Mouse (Mus musculus) cerebellum, adult 11-12 months (tissue): ENCODE measurements at regions not wholly inside any gene's neighbourhood (a gene's known extent, or its start where the extent isn't known, plus 50 kb on each side); places are given as distances from the start of the nearest gene placed in this dataset.

Experiments used
- DNase-seq: peaks from one replicate; pipeline ENCODE4 v3.0.0; 2022

DNA sequence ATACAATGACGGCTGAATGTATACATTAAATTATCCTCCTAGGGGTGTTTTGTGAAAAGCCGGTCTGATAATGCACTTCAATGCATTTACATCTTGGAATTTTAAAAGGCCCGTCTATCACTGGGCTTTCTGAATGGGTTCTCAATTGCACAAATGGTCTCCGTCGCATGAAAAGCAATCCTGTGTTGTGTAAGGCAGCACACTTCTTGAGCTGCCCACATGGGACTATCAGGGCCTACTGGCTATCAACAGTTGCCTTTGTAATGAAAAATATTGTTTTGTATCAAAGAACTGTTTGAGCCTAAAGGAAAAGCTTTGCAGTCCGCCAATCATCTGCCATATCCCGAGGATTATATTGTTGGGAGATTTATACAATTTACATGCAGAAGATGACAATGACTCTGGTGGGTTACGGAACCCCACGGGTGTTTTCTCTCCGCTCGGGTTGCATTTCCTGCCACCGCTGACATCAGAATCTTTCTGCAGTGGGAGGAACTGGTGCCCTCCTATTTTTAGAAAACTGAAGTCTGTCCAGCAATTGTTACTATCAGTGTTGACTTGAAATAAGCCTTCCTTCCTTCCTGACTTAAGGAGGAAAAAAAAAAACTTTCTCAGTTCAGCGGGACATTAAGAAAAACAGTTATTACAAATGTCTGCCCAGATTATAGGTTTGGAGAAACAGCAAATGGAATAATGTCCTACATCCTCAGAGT, 118.7 kb downstream of the Tmem26 start:
- DNase-seq = no peak

DNA sequence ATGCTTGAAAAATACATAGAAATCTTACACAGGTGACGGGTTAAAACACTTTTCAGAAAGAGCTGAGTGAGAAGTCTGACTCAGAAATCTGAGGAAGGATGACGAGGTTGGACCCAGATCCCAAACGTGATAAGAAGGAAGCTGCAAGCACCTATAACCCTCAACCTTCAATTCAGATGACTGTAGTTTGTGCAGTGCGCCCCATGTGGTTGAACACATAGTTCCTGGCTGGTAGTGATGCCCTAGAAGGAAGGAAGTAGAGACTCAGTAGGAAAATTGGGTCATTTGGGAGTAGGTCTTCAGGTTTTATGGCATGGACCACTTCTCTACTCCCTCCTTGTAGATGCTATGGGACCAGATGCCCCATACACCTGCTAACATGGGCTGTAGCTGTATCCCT, 120.6 kb downstream of the Tmem26 start:
- DNase-seq = no peak

DNA sequence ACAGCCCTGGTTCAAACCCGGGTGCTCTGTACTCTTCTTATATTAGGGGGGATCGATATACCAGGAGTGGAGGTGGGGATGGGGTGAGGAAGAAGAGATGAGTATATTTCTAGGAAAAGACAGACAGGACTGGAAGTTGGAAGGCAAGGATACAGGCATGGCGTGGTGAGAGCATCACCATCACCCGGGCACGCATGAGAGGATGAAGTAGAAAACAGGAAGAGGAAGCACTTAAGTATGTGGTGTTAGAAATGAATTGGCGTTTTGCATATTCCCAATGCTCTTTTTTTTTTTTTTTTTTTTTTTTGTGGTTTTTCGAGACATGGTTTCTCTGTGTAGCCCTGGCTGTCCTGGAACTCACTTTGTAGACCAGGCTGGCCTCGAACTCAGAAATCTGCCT, 121.2 kb downstream of the Tmem26 start:
- DNase-seq = no peak

DNA sequence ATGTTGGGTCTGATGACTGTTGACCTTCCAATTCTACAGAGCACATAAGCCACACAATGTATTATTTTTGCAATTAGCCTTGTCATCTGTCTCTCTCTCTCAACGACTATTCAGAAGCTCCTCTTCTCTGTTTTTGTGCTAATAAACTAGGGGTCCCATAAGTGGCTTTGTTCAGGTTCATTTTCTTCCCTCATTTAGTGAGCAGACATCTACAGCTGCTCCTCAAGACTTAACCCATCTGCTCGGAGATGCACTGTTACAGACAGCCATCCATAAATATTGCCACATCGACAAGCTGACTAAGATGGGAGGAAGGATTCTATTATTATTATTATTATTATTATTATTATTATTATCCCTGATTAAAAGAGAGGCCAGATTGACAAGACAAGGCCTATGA, 127.7 kb downstream of the Tmem26 start:
- DNase-seq = no peak

DNA sequence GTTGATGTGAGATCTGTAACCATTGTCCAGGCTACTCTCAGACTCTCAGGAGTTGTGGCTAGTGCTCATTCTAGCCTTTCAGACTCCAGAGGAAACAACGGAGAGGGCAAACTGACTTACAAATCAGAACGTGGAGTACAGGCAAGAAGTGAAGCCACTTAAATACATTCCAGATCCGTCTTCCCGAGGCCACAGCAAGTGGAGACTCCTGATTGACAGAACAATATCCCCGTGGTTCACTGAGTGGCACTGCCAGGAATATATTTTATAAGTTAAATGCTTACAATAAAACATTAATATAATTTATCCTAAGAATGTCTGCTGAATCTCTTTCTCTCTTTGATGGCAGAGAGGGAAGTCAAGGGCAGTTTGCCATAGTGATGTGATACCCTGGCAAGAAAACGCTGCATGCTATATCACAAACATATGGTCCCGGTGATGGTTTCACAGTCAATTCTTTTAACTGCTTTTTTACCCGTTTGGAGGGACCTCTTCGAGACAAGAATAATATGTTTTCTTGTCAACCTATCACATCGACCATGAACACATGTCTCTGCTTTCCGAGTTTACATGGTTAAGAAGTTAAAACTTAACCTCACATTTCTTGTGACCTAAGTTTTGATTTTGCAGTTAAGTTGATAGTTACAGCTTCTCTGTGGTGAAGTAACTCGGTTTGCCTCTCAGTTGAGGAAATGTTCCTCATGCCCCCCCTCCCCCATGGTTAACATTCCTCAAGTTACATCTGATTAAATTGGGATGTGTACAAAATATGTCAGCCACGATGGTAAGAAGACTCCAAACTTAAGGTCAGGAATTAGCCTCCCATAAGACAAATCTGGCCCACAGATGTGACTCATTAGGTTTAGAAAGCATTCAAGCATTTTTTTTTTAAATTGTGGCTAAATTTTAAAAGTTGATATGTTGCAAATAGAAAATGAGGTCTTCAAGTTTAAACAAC, 132.8 kb downstream of the Tmem26 start:
- DNase-seq = no peak

DNA sequence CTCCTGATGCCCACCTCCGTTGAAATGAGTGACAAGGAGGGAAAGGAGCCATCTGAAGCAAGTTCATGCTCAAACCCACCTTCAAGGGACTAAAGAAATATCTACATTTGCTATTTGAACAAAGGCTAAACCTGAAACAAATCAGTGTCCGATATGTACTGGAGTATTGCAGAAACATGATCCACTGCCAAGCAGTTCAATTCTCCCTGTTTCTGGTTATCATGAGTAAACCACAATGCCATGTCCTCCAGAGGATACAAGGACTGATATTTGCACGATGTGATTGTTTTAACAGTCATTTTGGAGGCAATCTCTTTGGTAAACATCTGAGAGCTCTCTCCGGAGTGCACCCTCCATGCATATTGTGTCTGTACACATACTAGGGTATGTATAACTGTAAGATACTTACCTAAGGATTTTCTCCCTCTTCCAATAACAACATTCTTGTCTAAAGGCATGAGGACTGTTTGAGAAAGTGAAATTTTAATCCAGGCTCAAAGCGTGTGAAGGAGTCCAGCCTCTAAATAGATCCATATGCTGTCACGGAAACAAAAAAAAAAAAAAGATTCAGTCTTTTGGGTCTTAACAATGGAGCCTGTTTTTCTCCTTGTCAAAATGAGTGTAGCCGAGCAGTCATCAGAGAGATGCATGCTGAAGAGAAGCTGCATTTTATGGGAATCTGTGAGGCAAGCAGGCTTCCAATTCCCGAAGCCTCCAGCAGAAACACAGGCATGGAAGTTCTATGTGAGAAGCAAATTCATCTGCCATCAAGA, 141.3 kb downstream of the Tmem26 start:
- no peak for DNase-seq

DNA sequence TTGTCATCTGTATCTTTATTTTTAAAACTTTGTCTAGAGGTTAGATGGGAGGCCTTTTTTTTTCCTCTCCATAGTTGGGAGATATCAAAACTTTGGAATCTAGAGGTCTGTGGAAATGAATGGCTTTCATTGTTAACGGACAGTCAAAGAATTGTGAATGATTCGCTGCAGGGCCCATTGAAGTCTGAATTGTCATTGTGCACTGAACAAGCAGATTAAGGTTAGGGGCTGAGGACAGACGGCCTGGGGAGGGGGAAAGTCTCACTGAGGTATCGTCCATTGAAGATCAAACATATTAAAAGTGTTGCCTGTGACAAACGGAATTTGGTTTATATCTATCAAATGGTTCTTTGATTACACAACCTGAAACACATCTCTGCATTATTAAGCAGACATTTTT, 142.3 kb downstream of the Tmem26 start:
- no peak for DNase-seq

DNA sequence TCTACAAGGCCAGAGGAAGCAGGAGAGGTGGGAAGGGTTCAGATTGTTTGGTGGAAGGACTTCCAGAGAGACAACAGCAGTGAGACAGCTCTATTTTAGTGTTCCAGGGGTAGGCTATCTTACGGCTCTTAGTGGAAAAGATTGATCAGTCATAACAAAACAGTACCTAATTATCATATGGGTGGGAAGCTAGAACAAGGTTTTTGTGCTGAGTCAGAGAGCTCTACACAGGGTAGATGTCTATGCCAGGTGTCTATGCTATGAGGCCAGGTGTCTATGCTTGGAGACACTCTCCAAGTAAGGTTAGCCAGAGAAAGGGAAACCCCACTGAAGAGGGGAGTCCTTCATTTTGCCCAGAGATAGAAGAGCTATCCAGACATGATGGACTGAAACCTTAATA, 143.9 kb downstream of the Tmem26 start:
- DNase-seq = no peak

DNA sequence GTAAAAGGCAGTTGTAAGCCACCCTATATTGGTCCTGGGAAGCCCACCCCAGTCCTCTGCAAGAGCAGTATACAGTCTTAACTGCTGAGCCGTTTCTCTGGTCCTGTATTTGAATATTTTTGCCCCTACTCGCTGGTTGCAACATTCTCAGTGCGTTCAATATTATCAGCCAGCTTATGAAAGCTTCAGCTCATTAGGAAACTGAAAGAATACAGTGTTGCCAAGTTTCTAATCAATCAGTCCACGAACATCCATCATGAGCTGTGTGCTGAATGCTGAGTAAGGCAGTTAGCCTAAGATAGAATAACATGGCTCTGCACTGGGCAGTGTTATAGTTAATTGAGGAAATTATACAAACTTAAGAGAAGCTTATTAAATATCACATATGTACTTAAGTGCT, 148.7 kb downstream of the Tmem26 start:
- DNase-seq = no peak

DNA sequence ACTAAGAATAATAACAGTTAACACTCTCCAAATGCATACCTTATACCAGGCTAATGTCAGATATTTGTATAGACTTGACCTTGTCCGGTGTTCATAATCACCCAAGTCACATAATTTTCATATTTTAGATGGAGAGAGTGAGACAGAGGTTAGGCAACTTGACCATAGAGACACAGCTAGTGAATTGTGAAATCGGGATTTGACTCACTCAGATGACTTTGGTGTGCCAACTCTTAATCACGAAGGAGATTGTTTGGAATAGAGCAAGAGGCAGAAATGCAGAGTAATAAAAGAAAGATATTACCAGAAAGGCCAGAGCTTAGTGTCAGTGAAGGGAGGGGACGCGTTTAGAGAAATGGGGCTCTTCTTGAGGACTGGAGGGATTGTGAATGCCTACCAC, 152.2 kb downstream of the Tmem26 start:
- DNase-seq = no peak

DNA sequence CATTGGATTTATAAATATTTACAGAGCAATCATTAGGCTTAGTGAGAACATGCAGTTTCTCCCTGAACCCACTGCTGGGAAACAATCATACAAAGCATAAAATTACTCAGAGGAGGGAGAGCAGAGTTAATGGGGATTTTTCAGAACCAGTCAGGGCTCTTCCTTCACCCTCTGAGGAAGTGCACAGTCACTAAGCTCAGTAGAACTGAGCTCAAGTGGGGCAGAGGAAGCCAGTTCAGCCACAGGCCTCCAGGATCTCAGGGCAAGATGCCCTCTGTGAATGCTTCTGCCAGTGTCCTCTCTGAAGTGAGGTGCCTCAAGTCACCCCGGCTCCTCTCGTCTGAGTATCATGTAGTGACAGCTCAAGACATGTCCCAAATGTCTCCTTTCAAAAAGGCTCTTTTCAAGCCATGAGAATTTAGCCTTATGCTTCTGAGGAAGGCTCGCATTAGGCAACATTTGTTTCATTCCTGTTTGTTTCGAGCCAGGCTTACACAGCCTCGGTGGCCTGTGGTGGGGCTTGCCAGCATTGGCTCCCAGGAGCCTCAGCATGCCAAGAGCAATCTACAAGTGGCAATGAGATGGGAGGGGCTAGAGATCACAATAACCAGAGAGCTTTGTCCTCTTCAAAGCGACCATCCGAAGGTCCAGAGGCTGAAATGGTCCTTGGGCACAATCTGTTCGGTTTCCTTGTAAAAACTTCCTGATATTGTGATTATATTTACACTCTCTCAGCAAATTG, 169.8 kb downstream of the Tmem26 start:
- DNase-seq = no peak

DNA sequence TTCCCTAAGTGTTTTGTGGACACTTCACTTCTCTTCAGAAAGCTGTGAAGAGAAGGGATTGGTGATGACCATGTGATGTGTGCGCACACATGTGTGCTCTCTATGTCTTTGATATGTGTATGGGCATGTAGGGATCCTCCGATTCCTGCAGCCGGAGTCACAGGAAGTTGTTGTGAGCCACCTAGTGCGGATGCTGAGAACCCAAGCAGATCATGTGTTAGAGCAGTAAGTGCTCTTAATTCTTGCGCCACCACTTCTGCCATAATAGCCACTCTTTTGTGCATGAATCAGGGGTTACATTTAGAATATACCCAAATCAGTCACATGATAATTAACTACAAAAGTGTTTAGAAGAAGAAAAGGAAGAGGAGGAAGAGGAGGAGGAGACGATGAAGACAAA, 170.7 kb downstream of the Tmem26 start:
- no peak for DNase-seq

DNA sequence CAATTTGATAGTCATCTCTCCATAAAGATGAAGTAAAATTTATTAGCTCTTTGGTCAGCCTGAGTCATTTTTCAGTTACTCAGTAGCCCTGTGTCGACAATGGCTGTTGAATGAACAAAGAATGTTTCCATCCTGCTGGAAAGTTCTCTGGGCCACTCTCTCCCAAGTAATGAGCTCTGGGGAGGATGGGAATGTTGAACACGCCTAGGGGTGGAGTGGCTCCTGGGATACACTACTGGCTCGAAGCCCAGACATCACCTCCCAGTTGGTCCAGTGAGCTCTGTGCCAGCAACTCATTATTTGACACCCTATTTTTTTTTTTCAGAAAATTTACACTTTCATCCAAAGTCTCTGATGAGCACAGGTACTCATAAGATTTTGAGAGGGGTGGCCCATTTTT, 174.1 kb downstream of the Tmem26 start:
- no peak for DNase-seq

DNA sequence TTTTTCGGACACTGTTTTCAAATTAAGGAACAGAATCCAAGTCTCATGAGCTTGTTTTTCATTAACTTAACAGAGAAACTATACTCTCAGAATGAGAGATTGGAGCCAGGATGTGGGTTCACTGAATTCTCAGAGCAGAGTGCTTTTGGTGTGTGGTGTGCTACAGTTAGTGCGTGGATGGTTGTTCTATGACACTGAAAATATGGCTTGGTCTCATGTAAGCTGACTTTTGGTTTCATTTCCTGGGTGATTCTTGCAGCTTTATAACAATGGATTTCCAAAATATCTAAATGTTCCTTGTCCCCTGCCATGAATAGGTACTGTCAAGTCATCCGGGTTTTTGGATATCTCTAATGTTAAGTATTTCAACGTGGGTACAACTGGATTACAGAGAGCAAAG, 177.7 kb downstream of the Tmem26 start:
- DNase-seq = no peak

DNA sequence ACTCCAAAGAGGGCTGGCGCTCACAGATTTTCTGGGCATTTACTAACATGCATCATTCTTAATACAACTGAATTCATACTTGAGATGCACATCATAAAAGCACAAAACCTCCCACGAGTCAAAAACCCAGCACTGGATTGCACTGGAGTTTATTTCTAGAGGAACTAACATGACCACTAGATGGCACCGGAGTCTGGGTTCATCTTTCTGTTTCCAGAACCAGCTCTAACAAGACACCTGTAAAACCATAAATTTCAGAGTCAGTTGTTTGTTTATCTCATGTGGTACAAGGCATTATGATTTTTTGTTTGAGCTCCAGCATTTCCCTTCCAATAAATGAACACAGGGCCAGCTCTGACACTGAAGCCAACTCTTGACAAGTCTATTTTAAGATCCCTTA, 179.2 kb downstream of the Tmem26 start:
- no peak for DNase-seq

DNA sequence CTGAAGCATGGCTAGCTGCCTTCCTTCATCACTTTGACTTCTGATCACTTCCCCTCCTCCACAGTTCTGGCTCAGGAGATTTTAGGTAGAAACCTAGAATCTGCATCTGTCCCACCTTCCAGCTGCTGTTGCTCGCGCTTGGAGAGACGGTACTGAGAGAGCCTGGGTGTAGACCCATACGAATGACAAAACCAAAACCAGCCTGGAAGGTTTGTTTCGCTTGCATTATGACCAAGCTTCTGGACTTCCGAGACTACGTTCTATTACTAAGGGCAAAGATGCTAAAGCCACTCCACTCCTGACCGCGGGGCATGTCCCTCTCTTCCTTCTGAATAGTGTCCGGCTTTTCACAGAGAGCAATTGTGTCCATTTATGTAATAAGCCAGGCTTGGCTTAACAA, 180.9 kb downstream of the Tmem26 start:
- DNase-seq = no peak

DNA sequence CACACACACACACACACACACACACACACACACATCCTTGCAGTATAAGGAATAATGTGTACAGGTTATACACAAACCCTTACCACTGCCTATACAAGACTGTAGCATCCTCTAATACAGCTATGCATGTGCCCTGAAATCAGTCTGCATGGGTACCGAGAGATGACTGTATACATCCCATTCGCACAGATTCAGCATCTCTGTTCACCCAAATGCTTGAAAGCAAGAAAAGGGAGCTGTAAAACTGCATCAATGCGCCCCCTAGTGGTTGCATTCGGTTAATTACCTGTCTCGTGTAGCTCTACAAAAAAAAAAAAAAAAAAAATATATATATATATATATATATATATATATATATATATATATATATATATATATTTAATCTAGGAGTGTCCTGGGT, 184.8 kb downstream of the Tmem26 start:
- DNase-seq = no peak

DNA sequence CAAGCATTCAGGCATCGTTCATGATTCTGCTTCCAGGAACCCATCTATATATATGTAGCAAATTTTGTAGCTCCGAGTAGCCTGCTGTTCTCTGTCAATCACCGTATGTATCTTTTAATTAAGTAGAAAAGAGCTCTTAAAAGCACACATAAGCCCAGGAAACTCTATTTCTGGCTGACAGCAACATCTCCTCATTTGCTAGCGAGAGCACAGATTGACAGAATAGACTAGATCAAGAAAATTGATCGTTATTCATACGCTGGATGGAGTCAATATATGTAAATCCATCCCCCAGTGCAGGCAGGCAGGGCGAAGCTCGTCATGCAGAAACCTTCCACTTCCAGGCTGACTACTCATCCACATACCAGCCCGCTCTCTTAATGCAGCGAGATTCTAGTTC, 185.6 kb downstream of the Tmem26 start:
- no peak for DNase-seq

DNA sequence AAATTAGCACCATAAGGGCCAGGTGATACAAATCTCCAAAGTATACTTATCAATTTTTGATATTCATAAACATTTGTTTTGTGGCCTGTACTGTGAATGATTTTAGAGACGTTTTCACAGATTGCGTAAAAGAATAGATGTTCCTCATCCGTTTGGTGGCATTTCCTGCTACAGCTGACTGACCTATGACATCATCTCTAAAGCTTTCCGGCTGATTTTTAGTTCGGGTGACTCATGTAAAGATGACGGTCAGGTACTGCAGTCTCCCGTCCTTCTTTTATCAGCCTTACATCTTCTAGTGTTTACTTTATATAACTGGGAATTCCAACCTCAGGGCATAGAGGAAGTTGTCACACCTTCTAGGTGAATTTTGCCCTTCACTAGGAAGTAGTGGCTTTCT, 192.7 kb downstream of the Tmem26 start:
- DNase-seq = no peak

DNA sequence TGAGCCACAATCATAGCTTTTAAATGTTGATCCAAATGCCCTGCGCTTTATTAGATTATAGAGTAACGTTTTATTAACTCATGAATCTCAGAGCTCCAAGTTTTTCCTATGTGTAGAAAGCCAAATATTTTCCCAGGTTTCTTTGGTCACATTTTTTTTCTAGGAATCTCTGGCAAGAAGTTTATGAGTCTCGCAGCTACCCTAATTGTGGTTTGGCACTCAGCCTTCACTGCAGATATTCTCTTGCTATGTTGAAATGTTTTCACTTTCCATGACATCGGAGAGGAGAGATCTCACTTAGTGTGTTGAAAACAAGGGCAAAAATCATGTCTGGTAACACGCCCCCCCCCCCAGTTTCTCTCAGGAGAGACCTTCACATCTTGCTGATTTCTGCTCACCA, 212.4 kb downstream of the Tmem26 start:
- DNase-seq = no peak

DNA sequence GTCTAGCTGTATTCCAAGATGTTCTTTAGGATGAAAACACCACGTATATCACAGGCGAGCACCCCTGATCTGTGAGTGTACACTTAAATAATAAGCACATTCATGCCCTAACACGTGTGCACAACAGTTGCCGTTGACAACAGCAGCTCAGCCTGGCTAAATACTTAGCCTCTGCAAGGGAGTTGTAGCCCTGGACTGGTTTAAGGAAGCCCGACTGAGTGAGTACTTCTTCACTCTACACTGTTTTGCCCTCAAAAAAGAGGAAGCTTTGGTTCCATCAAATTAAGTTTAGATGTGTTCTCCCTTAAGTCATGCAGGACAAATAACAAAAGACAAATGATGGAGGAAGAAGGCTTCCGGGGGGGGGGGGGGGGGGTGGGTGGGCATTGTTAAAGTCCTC, 208.0 kb upstream of the Rhobtb1 start:
- DNase-seq = no peak

DNA sequence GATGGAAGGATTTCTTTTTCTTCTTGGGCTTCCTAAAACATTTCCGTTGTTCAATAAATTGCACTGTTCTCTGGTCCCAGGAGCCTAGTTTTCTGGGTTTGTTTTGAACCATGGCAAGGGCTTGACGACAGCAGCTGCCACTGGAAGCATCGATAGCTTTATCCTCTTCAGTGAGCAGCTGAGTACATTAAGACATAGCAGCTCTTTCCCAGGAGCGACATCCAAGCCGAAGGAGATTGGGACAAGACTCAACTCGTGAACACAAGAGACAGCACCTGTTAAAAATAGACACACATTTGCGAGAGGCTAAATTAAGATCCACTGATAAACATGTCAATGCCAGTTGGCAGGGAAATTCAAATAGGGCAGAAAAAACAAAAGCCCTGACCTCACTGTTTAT, 194.7 kb upstream of the Rhobtb1 start:
- DNase-seq = no peak

DNA sequence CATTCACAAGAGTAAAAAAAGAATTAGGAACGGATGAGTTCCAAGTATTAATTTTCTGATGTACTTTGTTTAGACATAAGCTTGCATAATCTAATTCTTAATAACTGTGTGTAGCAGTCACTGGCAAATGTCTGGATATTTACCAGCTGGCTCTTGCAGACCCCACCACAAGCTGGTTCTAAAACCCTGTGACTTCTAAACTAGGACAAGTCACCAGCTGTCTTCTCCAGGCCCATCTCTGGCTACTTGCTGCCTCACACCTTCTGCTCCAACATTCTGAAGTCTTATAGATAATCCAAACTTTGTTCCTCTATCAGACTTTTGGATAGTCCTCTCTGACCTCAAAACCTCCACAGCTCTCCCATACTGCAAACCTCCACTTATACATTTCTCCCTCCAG, 189.9 kb upstream of the Rhobtb1 start:
- DNase-seq = no peak
